Mouse (Mus musculus) thymus, adult 2 months (tissue): ENCODE measurements around the gene Zic5. TPM values are rescaled to one million over a fixed set of nuclear protein-coding genes. Genes with fewer than 3 reads are reported as not detected.

Experiments used
- DNase-seq: peaks from one replicate; pipeline ENCODE4 v3.0.0; 2021
- H3K27ac ChIP-seq: fragments of 200-500 bp; 2 replicates; pipeline ENCODE4 v1.5.1; 2012; ENCODE audit warnings: low read length, control low read depth; ENCODE audit not compliant: control insufficient read depth, insufficient read depth
- H3K27me3 ChIP-seq: fragments of 200-500 bp; 2 replicates; pipeline ENCODE4 v1.6.1; 2012; ENCODE audit warnings: mild to moderate bottlenecking, low read length, moderate library complexity, mixed read lengths; ENCODE audit not compliant: control insufficient read depth, insufficient read depth
- H3K36me3 ChIP-seq: fragments of 200-500 bp; 2 replicates; pipeline ENCODE4 v1.6.1; 2012; ENCODE audit warnings: mild to moderate bottlenecking, low read length, moderate library complexity; ENCODE audit not compliant: control insufficient read depth, insufficient read depth
- H3K4me1 ChIP-seq: fragments of 200-500 bp; replicated peaks from 2 replicates; pipeline ENCODE4 v1.6.1; 2012; ENCODE audit warnings: low read length; ENCODE audit not compliant: control insufficient read depth, insufficient read depth
- H3K4me3 ChIP-seq: fragments of 200-500 bp; 2 replicates; pipeline ENCODE4 v1.5.1; 2012; ENCODE audit warnings: mild to moderate bottlenecking, low read length, control low read depth, moderate library complexity; ENCODE audit not compliant: control insufficient read depth, insufficient read depth
- CTCF ChIP-seq: fragments of 200-500 bp; IDR thresholded peaks from 2 replicates; pipeline ENCODE4 v1.5.1; 2012; ENCODE audit warnings: mild to moderate bottlenecking, control low read depth, low read length, moderate library complexity, borderline replicate concordance; ENCODE audit not compliant: control insufficient read depth, poor library complexity, insufficient read depth; ENCODE audit errors: extremely low read depth
- POLR2A ChIP-seq: fragments of 200-500 bp; IDR thresholded peaks from 2 replicates; pipeline ENCODE4 v1.6.1; 2012; ENCODE audit warnings: mild to moderate bottlenecking, low read length, control low read depth, moderate library complexity; ENCODE audit not compliant: control insufficient read depth, poor library complexity, insufficient read depth; ENCODE audit errors: extremely low read depth
- WGBS: fragments of 180-500 bp; shearing (Covaris S2); methylation state at CpG from one replicate; pipeline ENCODE4 v1.1.7; 2018; 5-methylcytosine and 5-hydroxymethylcytosine counted together
- polyA plus RNA-seq: library from polyadenylated mRNA; depleted of rRNA; stranded (reverse); fragments of >200 nt; gene quantifications from 2 replicates; pipeline ENCODE4 v1.2.3, GENCODE M21; 2012; rRNA removed

The Zic5 gene
- polyA plus RNA-seq, 1 experiment, result not detected

DNA sequence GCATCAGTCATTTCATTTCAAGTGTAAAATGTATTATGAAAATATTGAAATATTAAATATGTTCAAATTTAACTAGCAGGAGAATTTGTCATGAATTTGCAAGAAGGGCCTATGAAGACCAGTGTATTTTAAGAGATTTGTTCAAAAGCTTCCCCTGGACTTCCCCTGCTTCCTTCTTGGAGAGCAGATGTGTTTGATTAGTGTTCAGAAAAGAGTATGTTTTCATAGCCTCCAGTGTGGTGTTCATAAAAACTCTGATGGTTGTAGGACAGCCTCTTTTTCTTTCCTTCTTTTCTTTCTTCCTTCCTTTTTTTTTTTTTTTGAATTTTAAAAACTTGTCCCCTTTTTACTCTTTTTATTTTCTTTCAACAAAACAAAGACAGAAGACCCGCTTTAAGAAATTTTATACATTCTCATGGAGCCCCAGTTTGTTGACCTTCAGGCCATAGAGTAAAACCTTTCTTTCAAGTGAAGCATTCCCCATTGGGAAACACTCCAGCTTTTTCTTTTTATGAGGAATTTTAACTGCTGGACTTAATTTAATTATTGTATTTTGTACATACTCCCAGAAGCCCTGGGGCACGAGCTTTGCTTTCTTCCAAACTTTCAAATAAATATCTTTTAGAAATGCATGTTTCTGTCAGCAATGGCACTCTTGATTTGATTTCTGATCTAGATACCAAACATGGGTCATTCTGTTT is 52.5 kb downstream of the Zic5 start:
- H3K4me3 ChIP-seq, result no peak overlapping the region
- H3K27me3 ChIP-seq, result no peaks in the 10 kb centered on the region
- no peak for DNase-seq
- H3K27ac ChIP-seq, result no peak overlapping the region
- TF ChIP-seq CTCF (no peak), POLR2A (no peak)
- H3K36me3 ChIP-seq, result no peaks in the 10 kb centered on the region
- H3K4me1 ChIP-seq, result no peaks in the 10 kb centered on the region
- 90% methylated on average over 2 of the region's 2 CpGs for WGBS

Other genes with a start within 250 kb of the Zic5 start
- not detected in 2 replicates for gene Gm5089, start 14.6 kb downstream of the Zic5 start, polyA plus RNA-seq
- gene Zic2, start 9.8 kb upstream of the Zic5 start, polyA plus RNA-seq, result not detected in 2 replicates
- not detected in 2 replicates for gene Gm10837, start 24.9 kb upstream of the Zic5 start, polyA plus RNA-seq
- gene Pcca, start 68.6 kb upstream of the Zic5 start, polyA plus RNA-seq, result 7.2 and 7.9 TPM in 2 replicates